Mouse (Mus musculus) hindbrain, embryonic 16.5 days (tissue): ENCODE data around the gene Gm14085. TPM values are rescaled to one million over a fixed set of nuclear protein-coding genes. Genes with fewer than 3 reads are reported as not detected.
A peak's percentile ranks its signal among the peaks of the same experiment; 100 is the strongest.
"Not testable (repeated sequence)": the region's sequence is repeated elsewhere in the genome, so short reads cannot be mapped to it uniquely, and the experiment has no call there.

Source experiments
- ATAC-seq: fragments of 200-750 bp; cut with Nextera tagmentation; 2 replicates; pipeline ENCODE4 v1.8.0; 2017; ENCODE audit warnings: moderate TSS enrichment, moderate library complexity
- H3K27ac ChIP-seq: fragments of 300-500 bp; sonication (generic); 2 replicates; pipeline ENCODE4 v1.5.1; 2014; ENCODE audit warnings: low read depth, mild to moderate bottlenecking, control low read depth, low read length, moderate library complexity
- H3K27me3 ChIP-seq: fragments of 300-500 bp; sonication (generic); replicated peaks from 2 replicates; pipeline ENCODE4 v1.6.1; 2014; ENCODE audit warnings: low read length; ENCODE audit not compliant: control insufficient read depth, insufficient read depth
- H3K36me3 ChIP-seq: fragments of 300-500 bp; sonication (generic); 2 replicates; pipeline ENCODE4 v1.6.1; 2014; ENCODE audit warnings: mild to moderate bottlenecking, low read length, moderate library complexity, mixed read lengths; ENCODE audit not compliant: control insufficient read depth, insufficient read depth
- H3K4me1 ChIP-seq: fragments of 300-500 bp; sonication (generic); 2 replicates; pipeline ENCODE4 v1.6.1; 2014; ENCODE audit warnings: low read depth, low read length; ENCODE audit not compliant: control insufficient read depth, insufficient read depth
- H3K4me2 ChIP-seq: fragments of 300-500 bp; sonication (generic); 2 replicates; pipeline ENCODE4 v1.6.1; 2014; ENCODE audit warnings: mild to moderate bottlenecking, low read length, control low read depth, moderate library complexity
- H3K4me3 ChIP-seq: fragments of 300-500 bp; sonication (generic); 2 replicates; pipeline ENCODE4 v1.5.1; 2014; ENCODE audit warnings: mild to moderate bottlenecking, low read length, control low read depth, moderate library complexity
- H3K9ac ChIP-seq: fragments of 300-500 bp; sonication (generic); 2 replicates; pipeline ENCODE4 v1.6.1; 2014; ENCODE audit warnings: low read depth, mild to moderate bottlenecking, control low read depth, low read length, moderate library complexity
- H3K9me3 ChIP-seq: fragments of 300-500 bp; sonication (generic); 2 replicates; pipeline ENCODE4 v1.6.1; 2014; ENCODE audit warnings: mild to moderate bottlenecking, low read length, moderate library complexity; ENCODE audit not compliant: control insufficient read depth
- WGBS: fragments of 180-500 bp; shearing (Covaris S2); extraction: QIAGEN DNeasy Blood & Tissue Kit; methylation state at CpG from one replicate; pipeline ENCODE4 v1.1.7; 2014; 5-methylcytosine and 5-hydroxymethylcytosine counted together
- polyA plus RNA-seq: library from polyadenylated mRNA; unstranded; fragments of >200 nt; fragmentation: Nextera tagmentation; extraction: Ambion mirVana; gene quantifications from 2 replicates; pipeline ENCODE4 v1.2.1, GENCODE M21; 2015

The Gm14085 gene
- polyA plus RNA-seq, 1 experiment from 2014 or later = not detected

- Histone ChIP-seq H3K4me2 (no peak overlapping the region), H3K4me1 (peaks cover 5% of the 10 kb centered on the region; the same call in 1 of the 2 replicates), H3K27ac (no peak overlapping the region), H3K9ac (no peak overlapping the region), H3K4me3 (no peak overlapping the region), H3K36me3 (no peaks in the 10 kb centered on the region), H3K9me3 (no peaks in the 10 kb centered on the region), H3K27me3 (no peaks in the 10 kb centered on the region)
- WGBS = 94% methylated on average over 3 of the region's 3 CpGs
- ATAC-seq = no peak
Observed at GRCm38 (mm10) chr2:122469221-122469620, 15.5 kb upstream of the Gm14085 start.

GRCm38 (mm10) chr2:122476585-122476984 is 8.2 kb upstream of the Gm14085 start:
- no peak overlapping the region for H3K4me3 ChIP-seq
- no peak overlapping the region for H3K9ac ChIP-seq
- H3K4me1 ChIP-seq = no peaks in the 10 kb centered on the region
- ATAC-seq = no peak
- no peak overlapping the region for H3K27ac ChIP-seq
- H3K9me3 ChIP-seq = no peaks in the 10 kb centered on the region
- H3K4me2 ChIP-seq = no peak overlapping the region
- no peaks in the 10 kb centered on the region for H3K36me3 ChIP-seq
- no peaks in the 10 kb centered on the region for H3K27me3 ChIP-seq

- not testable (repeated sequence) for H3K4me3 ChIP-seq, H3K9me3 ChIP-seq, H3K9ac ChIP-seq, H3K27me3 ChIP-seq, ATAC-seq, H3K4me1 ChIP-seq, H3K36me3 ChIP-seq, H3K4me2 ChIP-seq, H3K27ac ChIP-seq
- 75% methylated on average over 1 of the region's 1 CpGs for WGBS
Observed at GRCm38 (mm10) chr2:122483787-122484186, 954 bp upstream of the Gm14085 start.

GRCm38 (mm10) chr2:122485654-122486053 is 913 bp downstream of the Gm14085 start:
- H3K9ac ChIP-seq, ATAC-seq, H3K4me2 ChIP-seq, H3K4me3 ChIP-seq, H3K27me3 ChIP-seq, H3K36me3 ChIP-seq, H3K4me1 ChIP-seq, H3K27ac ChIP-seq, H3K9me3 ChIP-seq: not testable (repeated sequence)
- WGBS = 13% methylated on average over 1 of the region's 3 CpGs

GRCm38 (mm10) chr2:122486122-122486521 is 1.4 kb downstream of the Gm14085 start:
- not testable (repeated sequence) for H3K4me2 ChIP-seq, ATAC-seq, H3K4me1 ChIP-seq, H3K27ac ChIP-seq, H3K36me3 ChIP-seq, H3K9ac ChIP-seq, H3K27me3 ChIP-seq, H3K9me3 ChIP-seq, H3K4me3 ChIP-seq

- Histone ChIP-seq H3K9me3 (no peaks in the 10 kb centered on the region), H3K4me2 (no peak overlapping the region), H3K27ac (no peak overlapping the region), H3K4me3 (no peak overlapping the region), H3K36me3 (no peaks in the 10 kb centered on the region), H3K27me3 (no peaks in the 10 kb centered on the region), H3K4me1 (no peaks in the 10 kb centered on the region), H3K9ac (no peak overlapping the region)
- ATAC-seq = no peak
- 93% methylated on average over 2 of the region's 2 CpGs for WGBS
Observed at GRCm38 (mm10) chr2:122486674-122487073, 1.9 kb downstream of the Gm14085 start.

GRCm38 (mm10) chr2:122529696-122530095 is 45.0 kb downstream of the Gm14085 start:
- H3K36me3 ChIP-seq, H3K9me3 ChIP-seq, H3K27me3 ChIP-seq, H3K9ac ChIP-seq, H3K4me2 ChIP-seq, H3K4me1 ChIP-seq, H3K27ac ChIP-seq, ATAC-seq, H3K4me3 ChIP-seq: not testable (repeated sequence)
- WGBS = 95% methylated on average over 1 of the region's 1 CpGs

GRCm38 (mm10) chr2:122531290-122531689 is 46.5 kb downstream of the Gm14085 start:
- H3K4me1 ChIP-seq = no peaks in the 10 kb centered on the region; the same call in 1 of the 2 replicates
- H3K9me3 ChIP-seq = no peaks in the 10 kb centered on the region
- H3K27me3 ChIP-seq = no peaks in the 10 kb centered on the region
- 55% methylated on average over 7 of the region's 7 CpGs for WGBS
- no peak overlapping the region for H3K4me2 ChIP-seq
- H3K4me3 ChIP-seq = no peak overlapping the region
- ATAC-seq = peak; percentile 84
- no peaks in the 10 kb centered on the region for H3K36me3 ChIP-seq
- peak overlapping the region; percentile 1; the same call in 1 of the 2 replicates for H3K27ac ChIP-seq
- H3K9ac ChIP-seq = no peak overlapping the region

GRCm38 (mm10) chr2:122531726-122532125 is 47.0 kb downstream of the Gm14085 start:
- ATAC-seq = peak; percentile 58; the same call in 1 of the 2 replicates
- Histone ChIP-seq H3K4me3 (no peak overlapping the region), H3K27ac (no peak overlapping the region; the same call in 1 of the 2 replicates), H3K27me3 (no peaks in the 10 kb centered on the region), H3K36me3 (no peaks in the 10 kb centered on the region), H3K4me1 (no peaks in the 10 kb centered on the region; the same call in 1 of the 2 replicates), H3K9ac (no peak overlapping the region), H3K4me2 (no peak overlapping the region), H3K9me3 (no peaks in the 10 kb centered on the region)
- WGBS = 44% methylated on average over 2 of the region's 2 CpGs
